Mouse (Mus musculus) embryonic facial prominence, embryonic 15.5 days (tissue): ENCODE measurements around the gene Pnisr. TPM values are rescaled to one million over a fixed set of nuclear protein-coding genes. Genes with fewer than 3 reads are reported as not detected.
A peak's percentile ranks its signal among the peaks of the same experiment; 100 is the strongest.

Source experiments
- ATAC-seq: fragments of 200-750 bp; cut with Nextera tagmentation; 2 replicates; pipeline ENCODE4 v1.8.0; 2017; ENCODE audit warnings: low read depth, moderate TSS enrichment; ENCODE audit not compliant: insufficient number of reproducible peaks, low FRiP score, low TSS enrichment
- H3K27ac ChIP-seq: fragments of 300-500 bp; sonication (generic); replicated peaks from 2 replicates; pipeline ENCODE4 v1.5.1; 2015; ENCODE audit warnings: mild to moderate bottlenecking, inconsistent platforms
- H3K27me3 ChIP-seq: fragments of 300-500 bp; sonication (generic); 2 replicates; pipeline ENCODE4 v1.6.1; 2015; ENCODE audit warnings: inconsistent platforms
- H3K36me3 ChIP-seq: fragments of 300-500 bp; sonication (generic); 2 replicates; pipeline ENCODE4 v1.6.1; 2015; ENCODE audit warnings: mild to moderate bottlenecking, inconsistent platforms
- H3K4me1 ChIP-seq: fragments of 300-500 bp; sonication (generic); 2 replicates; pipeline ENCODE4 v1.6.1; 2015; ENCODE audit warnings: inconsistent platforms
- H3K4me2 ChIP-seq: fragments of 300-500 bp; sonication (generic); replicated peaks from 2 replicates; pipeline ENCODE4 v1.6.1; 2015; ENCODE audit warnings: mild to moderate bottlenecking, inconsistent platforms
- H3K4me3 ChIP-seq: fragments of 300-500 bp; sonication (generic); replicated peaks from 2 replicates; pipeline ENCODE4 v1.5.1; 2015; ENCODE audit warnings: mild to moderate bottlenecking, inconsistent platforms
- H3K9ac ChIP-seq: fragments of 300-500 bp; sonication (generic); 2 replicates; pipeline ENCODE4 v1.6.1; 2015; ENCODE audit warnings: inconsistent platforms
- H3K9me3 ChIP-seq: fragments of 300-500 bp; sonication (generic); replicated peaks from 2 replicates; pipeline ENCODE4 v1.6.1; 2016; ENCODE audit warnings: inconsistent platforms
- WGBS: fragments of 180-500 bp; shearing (Covaris S2); methylation state at CpG from one replicate; pipeline ENCODE4 v1.1.7; 2015; 5-methylcytosine and 5-hydroxymethylcytosine counted together
- polyA plus RNA-seq: library from polyadenylated mRNA; unstranded; fragments of >200 nt; fragmentation: Nextera tagmentation; extraction: Ambion mirVana; gene quantifications from 2 replicates; pipeline ENCODE4 v1.2.1, GENCODE M21; 2015

Gene Pnisr
- polyA plus RNA-seq, 1 experiment from 2014 or later: 134 TPM

DNA sequence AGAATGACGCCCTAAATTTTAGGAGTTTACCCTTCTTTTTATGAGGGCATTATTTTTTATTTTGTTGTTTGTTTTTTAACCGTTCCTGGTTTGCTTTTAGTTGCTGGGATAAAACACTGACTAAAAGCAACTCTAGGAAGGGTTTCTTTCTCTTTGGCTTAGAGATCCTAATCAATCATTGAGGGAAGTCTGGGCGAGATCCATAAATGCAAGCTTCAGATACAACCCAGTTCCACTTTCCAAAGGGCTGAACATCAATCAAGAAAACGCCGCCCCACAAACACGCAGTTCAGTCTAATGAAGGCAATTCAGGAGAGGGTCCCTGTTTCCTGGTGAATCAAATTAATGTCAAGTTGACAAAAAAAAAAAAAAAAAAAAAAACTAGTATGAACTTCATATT, 31.4 kb downstream of the Pnisr start:
- H3K4me3 ChIP-seq: peak overlapping the region; percentile 79
- peaks cover 14% of the 10 kb centered on the region for H3K36me3 ChIP-seq
- H3K4me1 ChIP-seq: no peaks in the 10 kb centered on the region
- no peaks in the 10 kb centered on the region for H3K9me3 ChIP-seq
- peak overlapping the region; percentile 63 for H3K4me2 ChIP-seq
- no peaks in the 10 kb centered on the region for H3K27me3 ChIP-seq
- H3K9ac ChIP-seq: no peak overlapping the region
- WGBS: 32% methylated on average over 6 of the region's 6 CpGs
- no peak for ATAC-seq
- H3K27ac ChIP-seq: no peak overlapping the region; the same call in 1 of the 2 replicates

DNA sequence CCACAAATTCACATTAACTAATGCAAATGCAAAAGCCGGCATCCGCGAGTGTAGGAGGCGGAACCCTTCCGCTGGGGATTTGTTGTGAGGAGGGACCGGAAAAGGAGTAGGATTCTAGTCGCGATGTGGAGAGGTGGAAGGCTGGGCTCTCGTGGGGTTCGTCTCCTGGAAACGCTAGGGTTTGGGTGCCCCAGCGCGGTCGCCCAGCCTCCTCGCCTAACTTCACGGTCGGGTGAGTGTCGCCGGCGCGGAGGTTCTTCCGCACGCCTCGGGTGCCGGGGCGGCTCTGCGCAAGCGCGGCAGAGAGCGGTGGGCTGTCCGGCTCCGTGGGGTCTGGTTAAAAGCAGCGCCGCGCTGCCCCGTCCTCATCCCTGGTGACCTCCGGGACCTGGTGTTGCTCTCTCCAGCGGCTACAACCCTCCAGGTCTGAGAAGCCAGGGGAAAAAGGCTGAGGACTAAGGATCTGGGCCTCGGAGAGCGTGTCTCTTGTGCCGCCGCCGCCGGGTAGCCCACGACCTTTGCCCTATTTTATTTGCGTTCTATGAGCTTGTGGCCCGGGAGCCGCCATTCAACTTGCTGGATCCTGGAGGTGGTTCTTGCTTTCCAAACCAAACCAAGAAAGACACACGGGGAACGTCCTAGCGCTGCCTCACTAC, 32.3 kb downstream of the Pnisr start, which contains the start of gene Coq3:
Gene Coq3, plus strand, starts transcription at position 109 of the 656 bp plus-strand sequence.
- Histone ChIP-seq H3K27ac (peak within 1 kb of the TSS; percentile 94), H3K4me2 (peak within 1 kb of the TSS; percentile 63), H3K27me3 (no peaks in the 10 kb centered on the region), H3K9me3 (no peaks in the 10 kb centered on the region), H3K4me3 (peak within 1 kb of the TSS; percentile 79), H3K4me1 (no peaks in the 10 kb centered on the region), H3K9ac (peak within 1 kb of the TSS; percentile 69), H3K36me3 (peaks cover 6% of the 10 kb centered on the region; the same call in 1 of the 2 replicates)
- WGBS: under 1% methylated on average over 51 of the region's 51 CpGs
- ATAC-seq: peak; percentile 86

DNA sequence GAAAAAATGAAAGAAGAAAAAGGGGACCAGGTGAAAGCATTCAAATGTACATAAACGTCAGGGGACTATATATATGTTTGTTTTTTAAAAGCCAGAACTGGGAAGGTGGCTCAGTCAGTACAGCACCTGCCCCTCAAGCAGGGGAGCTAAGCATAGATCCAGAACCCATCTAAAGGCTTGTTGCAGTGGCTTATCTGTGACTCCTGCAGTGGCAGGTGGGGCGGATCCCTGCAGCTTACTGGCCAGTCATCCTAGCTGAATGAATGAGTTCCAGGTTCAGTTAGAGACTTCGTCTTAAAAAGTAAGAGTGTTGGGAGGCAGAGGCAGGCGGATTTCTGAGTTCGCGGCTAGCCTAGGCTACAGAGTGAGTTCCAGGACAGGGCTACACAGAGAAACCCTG, 35.4 kb downstream of the Pnisr start:
- Histone ChIP-seq H3K27ac (no peak overlapping the region), H3K9me3 (no peaks in the 10 kb centered on the region), H3K9ac (no peak overlapping the region), H3K4me2 (no peak overlapping the region), H3K4me1 (no peaks in the 10 kb centered on the region), H3K36me3 (no peaks in the 10 kb centered on the region), H3K4me3 (no peak overlapping the region), H3K27me3 (no peaks in the 10 kb centered on the region)
- WGBS: 91% methylated on average over 6 of the region's 6 CpGs
- ATAC-seq: no peak

DNA sequence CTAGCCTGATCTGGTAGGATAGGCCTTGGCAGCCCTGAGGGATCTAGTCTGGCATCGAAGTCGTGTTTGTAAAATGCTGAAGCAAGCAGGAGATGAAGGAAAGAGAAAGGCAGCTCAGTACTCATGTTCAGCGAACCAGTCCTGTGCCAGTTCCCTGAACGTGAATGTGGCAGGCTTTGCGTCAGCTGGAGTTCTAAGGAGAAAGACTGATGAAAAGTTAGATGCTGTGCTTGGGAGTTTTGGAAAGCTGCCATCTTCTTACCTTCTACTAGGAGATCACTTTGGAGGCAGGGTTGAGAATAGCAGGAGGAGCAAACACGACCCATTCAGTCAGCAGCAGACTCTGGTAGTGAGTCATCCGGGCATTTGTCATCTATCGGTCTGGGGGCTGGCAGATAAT, 38.4 kb downstream of the Pnisr start:
- H3K27me3 ChIP-seq: no peaks in the 10 kb centered on the region

More for the DNA sequence above, 38.4 kb downstream of the Pnisr start:
- Histone ChIP-seq H3K27ac (no peak overlapping the region), H3K9me3 (no peaks in the 10 kb centered on the region), H3K4me1 (no peaks in the 10 kb centered on the region), H3K9ac (no peak overlapping the region), H3K36me3 (no peaks in the 10 kb centered on the region), H3K4me3 (no peak overlapping the region), H3K4me2 (no peak overlapping the region)
- 79% methylated on average over 8 of the region's 8 CpGs for WGBS
- no peak for ATAC-seq

Other genes starting within 250 kb of the Pnisr start
- not detected in 2 replicates for gene Prdm13, start 161.6 kb upstream of the Pnisr start, polyA plus RNA-seq
- 39.7 and 39.8 TPM in 2 replicates for gene Ccnc, start 119.9 kb upstream of the Pnisr start, polyA plus RNA-seq
- 7.0 and 8.5 TPM in 2 replicates for gene Usp45, start 80.4 kb upstream of the Pnisr start, polyA plus RNA-seq
- 7.5 and 8.2 TPM in 2 replicates for gene Tstd3, start 80.4 kb upstream of the Pnisr start, polyA plus RNA-seq
- 13.1 and 13.5 TPM in 2 replicates for gene Coq3, start 32.1 kb downstream of the Pnisr start, polyA plus RNA-seq
- gene Faxc, start 83.7 kb downstream of the Pnisr start, polyA plus RNA-seq: 4.9 and 5.6 TPM in 2 replicates